Mouse (Mus musculus) kidney, adult 2 months (tissue): ENCODE data around the gene Hap1.

Source experiments
- CTCF ChIP-seq: fragments of 200-500 bp; conservative IDR thresholded peaks from 2 replicates; pipeline ENCODE4 v1.5.1; 2011; ENCODE audit warnings: low read depth, mild to moderate bottlenecking, control low read depth, low read length, moderate library complexity, mixed read lengths; ENCODE audit not compliant: insufficient read depth, insufficient read length
- POLR2A ChIP-seq: fragments of 200-500 bp; IDR thresholded peaks from one replicate; pipeline ENCODE4 v1.6.1; 2011; ENCODE audit warnings: low read depth, low read length, control low read depth

DNA sequence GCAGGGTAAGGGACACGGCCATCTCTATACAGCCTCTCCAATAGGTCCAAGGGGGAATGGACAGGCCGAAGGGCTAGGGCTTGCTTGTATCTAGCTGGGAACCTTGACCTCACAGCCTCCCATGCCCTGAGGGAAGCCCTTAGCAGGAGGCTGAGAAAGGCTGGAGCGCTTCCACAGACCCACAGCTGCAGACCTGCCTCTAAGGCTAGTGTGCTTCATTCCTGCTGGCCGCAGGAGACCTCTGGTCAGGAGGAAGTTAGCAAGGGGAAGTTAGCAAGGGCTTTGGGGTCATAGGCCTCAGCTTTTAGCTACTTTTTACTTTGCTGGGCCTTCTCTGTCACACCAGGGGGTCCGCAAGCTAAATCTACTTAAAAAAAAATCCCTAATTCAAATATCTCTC lies 22.5 kb upstream of the Hap1 start:
- no peak for TF ChIP-seq CTCF
- no peak for TF ChIP-seq POLR2A
